In the genomic region with DNA sequence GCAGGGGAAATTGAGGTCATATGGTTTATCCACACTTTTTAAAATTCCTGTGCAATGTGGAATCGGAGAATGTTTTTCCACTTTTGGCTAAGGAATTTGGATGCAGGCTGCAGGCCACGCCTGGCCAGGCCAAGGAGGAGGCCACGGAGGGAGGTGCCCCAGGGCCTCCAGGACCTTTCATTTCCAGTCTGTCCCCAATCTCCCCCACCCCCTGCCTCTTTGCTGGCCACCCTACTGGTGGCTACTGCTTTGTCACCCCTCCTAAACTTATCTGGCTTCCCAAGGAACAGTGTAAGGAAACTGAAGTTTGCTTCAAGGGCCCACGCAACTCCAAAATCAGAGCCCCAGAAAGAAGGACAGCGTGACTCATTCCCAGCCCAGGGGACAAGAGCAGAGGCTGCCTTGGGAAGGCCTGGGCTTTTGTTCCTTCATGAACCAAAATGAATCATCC, we compare ENCODE assay signal across 10 mouse cellular contexts. TPM values are rescaled to one million over a fixed set of nuclear protein-coding genes. Genes with fewer than 3 reads are reported as not detected.
DNase-seq lines count a peak whose midpoint lies in the region; ATAC-seq and TF ChIP-seq lines count a peak whose summit lies in the region.
"Had no signal": no experiment of that assay in that cellular context is flagged by ENCODE, and none has a peak within 500 bp of the region (broad histone marks: within the 10 kb centered on the region; RNA-seq: fewer than 3 reads in every experiment).

No protein-coding gene starts in this region.

- WGBS in forebrain, postnatal 0 days = 93% methylated on average over 5 of the region's 5 CpGs

- no peaks in the 10 kb centered on the region for H3K36me3 ChIP-seq in C2C12 (ENCODE audit: control insufficient read depth, insufficient read depth)
- H3K36me3 ChIP-seq in forebrain, postnatal 0 days (ENCODE audit: insufficient read depth) = no peaks in the 10 kb centered on the region

- H3K4me2 ChIP-seq in forebrain, postnatal 0 days (ENCODE audit: low read depth) = no peak overlapping the region
- H3K4me2 ChIP-seq: forebrain, embryonic 13.5 days; lung, embryonic 14.5 days had no signal

- no peak overlapping the region for H3K4me3 ChIP-seq in C2C12 (ENCODE audit: insufficient read depth, poor library complexity, severe bottlenecking)
- no peak overlapping the region for H3K4me3 ChIP-seq in forebrain, postnatal 0 days (ENCODE audit: low read depth, low read length)
- H3K4me3 ChIP-seq: forebrain, embryonic 13.5 days had no signal

- H3K4me1 ChIP-seq in forebrain, postnatal 0 days (ENCODE audit: insufficient read depth) = no peaks in the 10 kb centered on the region
- H3K4me1 ChIP-seq: forebrain, embryonic 13.5 days had no signal

- H3K27ac ChIP-seq in forebrain, postnatal 0 days (ENCODE audit: low read depth, low read length) = no peak overlapping the region
- H3K27ac ChIP-seq: forebrain, embryonic 13.5 days had no signal

- H3K79me2 ChIP-seq in C2C12 (ENCODE audit: control insufficient read depth, insufficient read depth) = no peaks in the 10 kb centered on the region

- no peak for TF ChIP-seq CTCF in C2C12 (IDR thresholded peaks at IDR 0.05; ENCODE audit: control insufficient read depth, insufficient read depth, insufficient read length)
- no peak for TF ChIP-seq CTCF in forebrain, postnatal 0 days (IDR thresholded peaks at IDR 0.05; ENCODE audit: low read depth)

- peak overlapping the region; percentile 54 for H3ac ChIP-seq in C2C12 (ENCODE audit: control insufficient read depth, insufficient read length, low read depth)

- H3K79me3 ChIP-seq in C2C12 (ENCODE audit: low read depth) = no peaks in the 10 kb centered on the region

- intact Hi-C loops in heart, postnatal 36 days (cut with DNase I) = loop anchor here (2.0 kb wide), 1 partner anchor 15 kb away; no protein-coding TSS in a partner anchor

- no peak for ATAC-seq in forebrain, postnatal 0 days
- ATAC-seq: forebrain, embryonic 13.5 days had no signal

- no peaks in the 10 kb centered on the region for H3K9me3 ChIP-seq in forebrain, postnatal 0 days (ENCODE audit: low read length)
- H3K9me3 ChIP-seq: forebrain, embryonic 13.5 days had no signal

- no peak overlapping the region for H3K9ac ChIP-seq in forebrain, postnatal 0 days
- H3K9ac ChIP-seq: forebrain, embryonic 13.5 days; lung, embryonic 14.5 days had no signal

- peak; percentile 55 for DNase-seq in adrenal gland, postnatal 10 days
- DNase-seq in adrenal gland, adult 18-20 months (ENCODE audit: low spot score in 2 of 2) = no peak
- peak; percentile 81 for DNase-seq in gastrocnemius, postnatal 25 days
- DNase-seq in heart, postnatal 36 days = peak; percentile 60 to 70
- no peak for DNase-seq in layer of hippocampus, postnatal 10 days (ENCODE audit: low spot score in 2 of 2)
- DNase-seq in forebrain, postnatal 0 days = no peak
- DNase-seq in kidney, adult 11 months = no peak

- H3K27me3 ChIP-seq in C2C12 (ENCODE audit: control insufficient read depth, insufficient read depth, insufficient read length) = no peaks in the 10 kb centered on the region
- H3K27me3 ChIP-seq in forebrain, postnatal 0 days (ENCODE audit: insufficient read depth, low read length) = no peaks in the 10 kb centered on the region
- H3K27me3 ChIP-seq: forebrain, embryonic 13.5 days had no signal

TF ChIP-seq in C2C12, 6 proteins besides CTCF, POLR2A, EP300 and RAD21:
- TF ChIP-seq USF1 (IDR thresholded peaks at IDR 0.05; ENCODE audit: low read depth) (no peak), CEBPB (IDR thresholded peaks at IDR 0.05; ENCODE audit: low read depth) (no peak), FOSL1 (IDR thresholded peaks at IDR 0.05; ENCODE audit: insufficient read depth, low read length, poor library complexity, severe bottlenecking) (no peak), MAX (IDR thresholded peaks at IDR 0.05) (no peak), MYOG (IDR thresholded peaks at IDR 0.05; ENCODE audit: control insufficient read depth, extremely low read depth, insufficient read length) (no peak), MYOD1 (IDR thresholded peaks at IDR 0.05; ENCODE audit: control insufficient read depth, insufficient read length, low read depth) (no peak)

RNA-seq across cellular contexts. Expression of gene Ergic1, which starts 31.5 kb away (rescaled TPM):
- 100 to 1,000 TPM; 137 to 143 TPM for total RNA-seq in adrenal gland, postnatal 10 days (2021)
- 100 to 1,000 TPM; 159 to 166 TPM for total RNA-seq in adrenal gland, adult 18-20 months (2021)
- polyA plus RNA-seq in C2C12 (2012; fragmentation: generic; extraction: Trizol) = 114 TPM
- 10 to 100 TPM; 52.0 to 61.0 TPM for total RNA-seq in gastrocnemius, postnatal 25 days (2021)
- total RNA-seq in heart, postnatal 36 days (2021) = 10 to 100 TPM; 47.5 to 56.2 TPM
- total RNA-seq in layer of hippocampus, postnatal 10 days (2021) = 100 to 1,000 TPM; 128 to 155 TPM
- 137 and 186 TPM in 2 replicates for total RNA-seq in forebrain, postnatal 0 days (2014; rRNA removed)
- 103 and 106 TPM in 2 replicates for polyA plus RNA-seq in forebrain, postnatal 0 days (2015; fragmentation: Nextera tagmentation; extraction: Ambion mirVana)

RNA-seq across cellular contexts. Expression of gene Dusp1, which starts 32.1 kb away (rescaled TPM):
- total RNA-seq in adrenal gland, postnatal 10 days (2021) = 10 to 100 TPM; 40.3 to 89.1 TPM
- 10 to 100 TPM; 48.7 to 56.1 TPM for total RNA-seq in adrenal gland, adult 18-20 months (2021)
- polyA plus RNA-seq in C2C12 (2012; fragmentation: generic; extraction: Trizol) = 16.4 TPM
- total RNA-seq in gastrocnemius, postnatal 25 days (2021) = 10 to 100 TPM; 49.2 to 82.2 TPM
- 100 to 1,000 TPM in 1 of 2 experiments, 10 to 100 TPM in 1; 49.6 to 105 TPM for total RNA-seq in heart, postnatal 36 days (2021)
- total RNA-seq in layer of hippocampus, postnatal 10 days (2021) = 10 to 100 TPM; 15.3 to 16.1 TPM
- 32.7 and 41.0 TPM in 2 replicates for total RNA-seq in forebrain, postnatal 0 days (2014; rRNA removed)
- 36.0 and 38.5 TPM in 2 replicates for polyA plus RNA-seq in forebrain, postnatal 0 days (2015; fragmentation: Nextera tagmentation; extraction: Ambion mirVana)

Comparison
In these comparisons a context has a peak if more than half of its experiments do, and no peak if none do; other contexts are left out.
1. DNase-seq: peak in adrenal gland, postnatal 10 days (single experiment), gastrocnemius, postnatal 25 days (single experiment) and heart, postnatal 36 days (2 of 2); none in adrenal gland, adult 18-20 months (0 of 2), layer of hippocampus, postnatal 10 days (0 of 2), forebrain, postnatal 0 days (single experiment) and kidney, adult 11 months (single experiment).